Mouse (Mus musculus): ENCODE results near the gene Per2. TPM values are rescaled to one million over a fixed set of nuclear protein-coding genes. Genes with fewer than 3 reads are reported as not detected.

Per2 gene
- polyA plus RNA-seq, 2 experiments = 2.2 to 3.3 TPM

DNA sequence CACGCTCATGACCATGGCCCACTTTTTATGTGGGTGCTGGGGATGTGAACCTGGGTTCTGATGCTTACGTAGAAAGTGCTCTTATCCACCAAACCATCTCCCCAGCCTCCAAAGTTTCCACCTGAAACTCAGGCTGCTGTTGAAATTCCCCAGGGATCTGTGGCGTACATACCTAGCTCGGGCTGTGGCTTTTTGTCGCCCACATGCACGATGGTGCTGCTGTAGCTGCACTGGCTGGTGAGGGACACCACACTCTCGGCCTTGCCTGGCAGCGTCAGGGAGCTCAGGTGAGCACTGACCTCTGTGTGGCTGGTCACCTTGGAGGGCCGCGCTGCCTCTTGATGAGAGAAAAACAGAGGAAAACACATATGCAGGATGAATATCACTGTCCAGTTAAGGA, 29.9 kb downstream of the Per2 start:
- no peak for TF ChIP-seq CTCF (IDR thresholded peaks at IDR 0.05; ENCODE audit: low read depth)
- TF ChIP-seq EP300 (IDR thresholded peaks at IDR 0.05; ENCODE audit: low read depth) = no peak
- 82% methylated on average over 10 of the region's 10 CpGs for WGBS (ENCODE audit: insufficient replicate concordance)

GRCm38 (mm10) chr1:91428614-91429013, 30.5 kb downstream of the Per2 start:
- WGBS (ENCODE audit: insufficient replicate concordance) = 44% methylated on average over 4 of the region's 4 CpGs
- Histone ChIP-seq H3K27ac (no peak overlapping the region), H3K4me1 (replicated peaks; ENCODE audit: control insufficient read depth in 2 of 2, insufficient read depth in 2 of 2, low read length in 1 of 2) (no peaks in the 10 kb centered on the region), H3K9ac (replicated peaks) (no peak overlapping the region), H3K4me2 (ENCODE audit: low read depth) (no peak overlapping the region), H3K9me3 (ENCODE audit: control insufficient read depth, low read length) (no peaks in the 10 kb centered on the region), H3K4me3 (ENCODE audit: insufficient read depth in 1 of 2, low read depth in 2 of 2, low read length in 2 of 2) (no peak overlapping the region), H3K36me3 (replicated peaks; ENCODE audit: control insufficient read depth, insufficient read depth, low read depth) (no peaks in the 10 kb centered on the region; the same call in 1 of the 2 replicates), H3K27me3 (ENCODE audit: control insufficient read depth, insufficient read depth, low read length) (no peaks in the 10 kb centered on the region)
- ATAC-seq (ENCODE audit: insufficient read depth) (no peak), DNase-seq (ENCODE audit: low read depth in 3 of 3, low spot score in 3 of 3) (peak; percentile 28 to 47 (median 47))
- peak; percentile 87 for TF ChIP-seq CTCF (IDR thresholded peaks at IDR 0.05; ENCODE audit: low read depth)
- TF ChIP-seq EP300 (IDR thresholded peaks at IDR 0.05; ENCODE audit: low read depth) = no peak

More for the DNA sequence above, 29.9 kb downstream of the Per2 start:
- no peaks in the 10 kb centered on the region for H3K9me3 ChIP-seq (ENCODE audit: control insufficient read depth, low read length)
- no peaks in the 10 kb centered on the region for H3K27me3 ChIP-seq (ENCODE audit: control insufficient read depth, insufficient read depth, low read length)
- no peaks in the 10 kb centered on the region; the same call in 1 of the 2 replicates for H3K36me3 ChIP-seq (replicated peaks; ENCODE audit: control insufficient read depth, insufficient read depth, low read depth)
- ATAC-seq (ENCODE audit: insufficient read depth) (no peak), DNase-seq (ENCODE audit: low read depth in 3 of 3, low spot score in 3 of 3) (no peak)
- H3K4me3 ChIP-seq (ENCODE audit: insufficient read depth in 1 of 2, low read depth in 2 of 2, low read length in 2 of 2) = no peak overlapping the region
- no peak overlapping the region for H3K4me2 ChIP-seq (ENCODE audit: low read depth)
- no peak overlapping the region for H3K27ac ChIP-seq
- no peak overlapping the region for H3K9ac ChIP-seq (replicated peaks)
- H3K4me1 ChIP-seq (replicated peaks; ENCODE audit: control insufficient read depth in 2 of 2, insufficient read depth in 2 of 2, low read length in 1 of 2) = no peaks in the 10 kb centered on the region

GRCm38 (mm10) chr1:91426397-91426796, 32.7 kb downstream of the Per2 start:
- DNase-seq (ENCODE audit: low read depth in 3 of 3, low spot score in 3 of 3) (no peak), ATAC-seq (ENCODE audit: insufficient read depth) (no peak)
- TF ChIP-seq CTCF (IDR thresholded peaks at IDR 0.05; ENCODE audit: low read depth) (no peak), EP300 (IDR thresholded peaks at IDR 0.05; ENCODE audit: low read depth) (no peak)
- Histone ChIP-seq H3K9ac (replicated peaks) (no peak overlapping the region), H3K4me1 (replicated peaks; ENCODE audit: control insufficient read depth in 2 of 2, insufficient read depth in 2 of 2, low read length in 1 of 2) (no peaks in the 10 kb centered on the region), H3K4me3 (ENCODE audit: insufficient read depth in 1 of 2, low read depth in 2 of 2, low read length in 2 of 2) (no peak overlapping the region), H3K36me3 (replicated peaks; ENCODE audit: control insufficient read depth, insufficient read depth, low read depth) (no peaks in the 10 kb centered on the region), H3K27ac (no peak overlapping the region), H3K4me2 (ENCODE audit: low read depth) (no peak overlapping the region), H3K9me3 (ENCODE audit: control insufficient read depth, low read length) (no peaks in the 10 kb centered on the region), H3K27me3 (ENCODE audit: control insufficient read depth, insufficient read depth, low read length) (no peaks in the 10 kb centered on the region)
- WGBS (ENCODE audit: insufficient replicate concordance) = 62% methylated on average over 9 of the region's 9 CpGs

GRCm38 (mm10) chr1:91420601-91421065, 38.5 kb downstream of the Per2 start:
- TF ChIP-seq EP300 (IDR thresholded peaks at IDR 0.05; ENCODE audit: low read depth) = no peak
- TF ChIP-seq CTCF (IDR thresholded peaks at IDR 0.05; ENCODE audit: low read depth) = no peak
- Histone ChIP-seq H3K4me3 (ENCODE audit: insufficient read depth in 1 of 2, low read depth in 2 of 2, low read length in 2 of 2) (no peak overlapping the region), H3K36me3 (replicated peaks; ENCODE audit: control insufficient read depth, insufficient read depth, low read depth) (no peaks in the 10 kb centered on the region), H3K4me1 (replicated peaks; ENCODE audit: control insufficient read depth in 2 of 2, insufficient read depth in 2 of 2, low read length in 1 of 2) (peaks cover 0 to 6% of the 10 kb centered on the region in 2 experiments; a peak in 1 of 4 replicates), H3K4me2 (ENCODE audit: low read depth) (no peak overlapping the region), H3K27ac (no peak overlapping the region), H3K27me3 (ENCODE audit: control insufficient read depth, insufficient read depth, low read length) (no peaks in the 10 kb centered on the region), H3K9ac (replicated peaks) (no peak overlapping the region), H3K9me3 (ENCODE audit: control insufficient read depth, low read length) (no peaks in the 10 kb centered on the region)
- ATAC-seq (ENCODE audit: insufficient read depth) (peak; percentile 23; the same call in 1 of the 2 replicates), DNase-seq (ENCODE audit: low read depth in 3 of 3, low spot score in 3 of 3) (no peak)
- 77% methylated on average over 8 of the region's 8 CpGs for WGBS (ENCODE audit: insufficient replicate concordance)

DNA sequence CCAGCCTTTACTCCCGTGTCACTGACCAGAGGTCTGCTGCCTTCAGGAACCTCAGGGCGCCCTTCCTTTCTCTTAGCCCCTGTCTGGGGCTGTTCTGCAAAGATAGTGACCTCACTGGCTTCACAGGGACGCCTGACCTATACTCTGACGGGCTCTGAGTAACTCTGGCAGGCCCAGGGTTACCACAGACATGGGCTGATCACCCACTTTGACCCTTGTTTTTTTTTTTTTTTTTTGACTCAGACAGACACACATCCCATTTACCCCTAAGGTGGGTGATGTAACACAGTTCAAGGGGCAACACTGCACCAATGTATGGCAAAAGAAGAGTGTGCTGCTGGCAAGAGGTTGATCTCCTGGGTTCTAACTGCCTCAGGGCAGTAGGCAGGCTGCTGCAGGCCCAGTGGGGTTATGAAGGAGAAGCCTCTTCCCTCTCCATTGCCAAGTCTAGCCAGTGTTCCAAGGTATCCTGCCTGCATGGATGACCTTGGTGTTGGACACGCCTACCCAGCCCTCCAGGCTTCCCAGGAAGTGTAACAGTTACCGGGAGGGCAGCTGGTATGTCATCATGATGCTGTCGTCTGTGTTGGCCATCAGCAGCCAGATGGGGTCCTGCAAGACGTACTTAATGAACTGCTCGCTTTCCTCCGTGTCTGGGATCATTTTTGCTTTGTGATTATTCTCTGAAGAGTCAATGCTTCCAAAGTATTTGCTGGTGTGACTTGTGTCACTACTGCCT, 39.1 kb downstream of the Per2 start:
- DNase-seq (ENCODE audit: low read depth in 3 of 3, low spot score in 3 of 3) (no peak), ATAC-seq (ENCODE audit: insufficient read depth) (peak; percentile 30; the same call in 1 of the 2 replicates)
- whole genome bisulfite sequencing (ENCODE audit: insufficient replicate concordance) = 56% methylated on average over 10 of the region's 10 CpGs
- Histone ChIP-seq H3K36me3 (replicated peaks; ENCODE audit: control insufficient read depth, insufficient read depth, low read depth) (no peaks in the 10 kb centered on the region), H3K4me1 (replicated peaks; ENCODE audit: control insufficient read depth in 2 of 2, insufficient read depth in 2 of 2, low read length in 1 of 2) (peaks cover 0 to 6% of the 10 kb centered on the region in 2 experiments; a peak in 1 of 4 replicates), H3K27ac (no peak overlapping the region), H3K27me3 (ENCODE audit: control insufficient read depth, insufficient read depth, low read length) (no peaks in the 10 kb centered on the region), H3K9ac (replicated peaks) (no peak overlapping the region), H3K9me3 (ENCODE audit: control insufficient read depth, low read length) (no peaks in the 10 kb centered on the region), H3K4me2 (ENCODE audit: low read depth) (no peak overlapping the region), H3K4me3 (ENCODE audit: insufficient read depth in 1 of 2, low read depth in 2 of 2, low read length in 2 of 2) (no peak overlapping the region)
- TF ChIP-seq CTCF (IDR thresholded peaks at IDR 0.05; ENCODE audit: low read depth) = no peak
- TF ChIP-seq EP300 (IDR thresholded peaks at IDR 0.05; ENCODE audit: low read depth) = no peak

Data from liver, embryonic 14.5 days (tissue).